Mouse (Mus musculus): ENCODE data around the gene Gm11114. TPM values are rescaled to one million over a fixed set of nuclear protein-coding genes. Genes with fewer than 3 reads are reported as not detected.
A peak's percentile ranks its signal among the peaks of the same experiment; 100 is the strongest.

Gm11114 gene
- polyA plus RNA-seq, 1 experiment = not detected

- peaks cover 24% of the 10 kb centered on the region for H3K4me1 ChIP-seq (ENCODE audit: control insufficient read depth)
- no peaks in the 10 kb centered on the region for H3K9me3 ChIP-seq (ENCODE audit: control insufficient read depth, low read length)
- no peak for TF ChIP-seq TAL1 (IDR thresholded peaks at IDR 0.05; ENCODE audit: low read length)
- no peak for TF ChIP-seq GATA1 (IDR thresholded peaks at IDR 0.05; ENCODE audit: low read length)
- H3K36me3 ChIP-seq (ENCODE audit: control insufficient read depth) = no peaks in the 10 kb centered on the region; the same call in 1 of the 2 replicates
- H3K27me3 ChIP-seq (ENCODE audit: control insufficient read depth) = peaks cover 18% of the 10 kb centered on the region
- peak overlapping the region; percentile 68 for H3K4me3 ChIP-seq (replicated peaks)
Observed at GRCm38 (mm10) chr9:85326292-85327241, 14.0 kb downstream of the Gm11114 start.

GRCm38 (mm10) chr9:85327242-85328211, 15.0 kb downstream of the Gm11114 start, which contains the start of gene Tent5a:
TSS of gene Tent5a (minus strand) at chr9:85327348.
- H3K4me1 ChIP-seq (ENCODE audit: control insufficient read depth) = peaks cover 24% of the 10 kb centered on the region
- TF ChIP-seq TAL1 (IDR thresholded peaks at IDR 0.05; ENCODE audit: low read length) (no peak), GATA1 (IDR thresholded peaks at IDR 0.05; ENCODE audit: low read length) (no peak)
- no peaks in the 10 kb centered on the region for H3K9me3 ChIP-seq (ENCODE audit: control insufficient read depth, low read length)
- peak within 1 kb of the TSS; percentile 68 for H3K4me3 ChIP-seq (replicated peaks)
- no peaks in the 10 kb centered on the region; the same call in 1 of the 2 replicates for H3K36me3 ChIP-seq (ENCODE audit: control insufficient read depth)
- peaks cover 18% of the 10 kb centered on the region for H3K27me3 ChIP-seq (ENCODE audit: control insufficient read depth)

GRCm38 (mm10) chr9:85328259-85328658, 15.7 kb downstream of the Gm11114 start:
- peaks cover 18% of the 10 kb centered on the region for H3K27me3 ChIP-seq (ENCODE audit: control insufficient read depth)
- H3K36me3 ChIP-seq (ENCODE audit: control insufficient read depth) = no peaks in the 10 kb centered on the region; the same call in 1 of the 2 replicates
- no peaks in the 10 kb centered on the region for H3K9me3 ChIP-seq (ENCODE audit: control insufficient read depth, low read length)
- H3K4me3 ChIP-seq (replicated peaks) = peak overlapping the region; percentile 68
- TF ChIP-seq GATA1 (IDR thresholded peaks at IDR 0.05; ENCODE audit: low read length) (no peak), TAL1 (IDR thresholded peaks at IDR 0.05; ENCODE audit: low read length) (no peak)
- H3K4me1 ChIP-seq (ENCODE audit: control insufficient read depth) = peaks cover 24% of the 10 kb centered on the region

GRCm38 (mm10) chr9:85331521-85331920, 18.9 kb downstream of the Gm11114 start:
- TF ChIP-seq TAL1 (IDR thresholded peaks at IDR 0.05; ENCODE audit: low read length) = no peak
- no peak overlapping the region for H3K4me3 ChIP-seq (replicated peaks)
- H3K9me3 ChIP-seq (ENCODE audit: control insufficient read depth, low read length) = no peaks in the 10 kb centered on the region
- peaks cover 19% of the 10 kb centered on the region for H3K4me1 ChIP-seq (ENCODE audit: control insufficient read depth)
- H3K36me3 ChIP-seq (ENCODE audit: control insufficient read depth) = no peaks in the 10 kb centered on the region
- H3K27me3 ChIP-seq (ENCODE audit: control insufficient read depth) = peaks cover 6% of the 10 kb centered on the region

- no peaks in the 10 kb centered on the region for H3K9me3 ChIP-seq (ENCODE audit: control insufficient read depth, low read length)
Observed at GRCm38 (mm10) chr9:85336046-85336445, 23.5 kb downstream of the Gm11114 start.

GRCm38 (mm10) chr9:85340303-85340702, 27.7 kb downstream of the Gm11114 start:
- no peaks in the 10 kb centered on the region for H3K36me3 ChIP-seq (ENCODE audit: control insufficient read depth)
- no peak overlapping the region for H3K4me3 ChIP-seq (replicated peaks)
- TF ChIP-seq GATA1 (IDR thresholded peaks at IDR 0.05; ENCODE audit: low read length) (no peak), TAL1 (IDR thresholded peaks at IDR 0.05; ENCODE audit: low read length) (no peak)
- H3K9me3 ChIP-seq (ENCODE audit: control insufficient read depth, low read length) = no peaks in the 10 kb centered on the region
- H3K4me1 ChIP-seq (ENCODE audit: control insufficient read depth) = no peaks in the 10 kb centered on the region
- no peaks in the 10 kb centered on the region for H3K27me3 ChIP-seq (ENCODE audit: control insufficient read depth)

More at GRCm38 (mm10) chr9:85336046-85336445, 23.5 kb downstream of the Gm11114 start:
- TF ChIP-seq TAL1 (IDR thresholded peaks at IDR 0.05; ENCODE audit: low read length) (no peak), GATA1 (IDR thresholded peaks at IDR 0.05; ENCODE audit: low read length) (no peak)
- Histone ChIP-seq H3K4me1 (ENCODE audit: control insufficient read depth) (no peaks in the 10 kb centered on the region), H3K36me3 (ENCODE audit: control insufficient read depth) (no peaks in the 10 kb centered on the region), H3K4me3 (replicated peaks) (no peak overlapping the region), H3K27me3 (ENCODE audit: control insufficient read depth) (no peaks in the 10 kb centered on the region)

- Histone ChIP-seq H3K4me1 (ENCODE audit: control insufficient read depth) (no peaks in the 10 kb centered on the region), H3K4me3 (replicated peaks) (no peak overlapping the region), H3K36me3 (ENCODE audit: control insufficient read depth) (no peaks in the 10 kb centered on the region), H3K9me3 (ENCODE audit: control insufficient read depth, low read length) (no peaks in the 10 kb centered on the region), H3K27me3 (ENCODE audit: control insufficient read depth) (no peaks in the 10 kb centered on the region)
- TF ChIP-seq TAL1 (IDR thresholded peaks at IDR 0.05; ENCODE audit: low read length) (no peak), GATA1 (IDR thresholded peaks at IDR 0.05; ENCODE audit: low read length) (no peak)
Observed at GRCm38 (mm10) chr9:85342892-85343785, 30.6 kb downstream of the Gm11114 start.

All from erythroblast, embryonic 14.5 days (primary cell).